Mouse (Mus musculus) adrenal gland, adult 2 months (tissue): ENCODE measurements around the gene Orc6. TPM values are rescaled to one million over a fixed set of nuclear protein-coding genes. Genes with fewer than 3 reads are reported as not detected.

Experiments
- DNase-seq: peaks from one replicate; pipeline ENCODE4 v3.0.0; 2021
- long read RNA-seq: library from polyadenylated mRNA; stranded (forward); transcript quantifications from one replicate; pipeline ENCODE4 v2.0.0, GENCODE M21; 2021
- polyA plus RNA-seq: library from polyadenylated mRNA; depleted of rRNA; stranded (reverse); fragments of >200 nt; gene quantifications from 2 replicates; pipeline ENCODE4 v1.2.3, GENCODE M21; 2012; rRNA removed
- total RNA-seq, 2 experiments: library from RNA; stranded (reverse); gene quantifications; 2 replicates each; pipeline ENCODE4 v1.2.3; 2021

Gene Orc6
- 10 to 100 TPM; 13.6 to 17.2 TPM for total RNA-seq
- 4.0 and 4.4 TPM in 2 replicates for polyA plus RNA-seq
- long read RNA-seq, transcript Orc6-201 (7 exons, 1,287 nt), result major isoform, 5 of 7 reads
- long read RNA-seq, partial matches to known transcripts, result 0 of 7 reads
- long read RNA-seq, other reads (novel, unspliced or antisense), result 1 of 7 reads

GRCm38 (mm10) chr8:85299434-85300077 is at the start of gene Orc6, which contains the start of gene Vps35:
Gene Orc6 (plus strand): TSS chr8:85299632.
Gene Vps35 (minus strand): TSS chr8:85299802.
- peak; percentile 98 for DNase-seq

- no peak for DNase-seq
These were observed 12.6 kb upstream of the Orc6 start for GRCm38 (mm10) chr8:85286846-85287245.

- no peak for DNase-seq
These were observed 615 bp upstream of the Orc6 start for GRCm38 (mm10) chr8:85298600-85299433.

GRCm38 (mm10) chr8:85301941-85302340 is 2.5 kb downstream of the Orc6 start:
- no peak for DNase-seq

GRCm38 (mm10) chr8:85302931-85303330 is 3.5 kb downstream of the Orc6 start:
- no peak for DNase-seq

- DNase-seq, result no peak
These were observed 4.1 kb downstream of the Orc6 start for GRCm38 (mm10) chr8:85303531-85303930.

GRCm38 (mm10) chr8:85308564-85308963 is 9.1 kb downstream of the Orc6 start:
- no peak for DNase-seq

- peak; percentile 10 for DNase-seq
These were observed 12.3 kb downstream of the Orc6 start for GRCm38 (mm10) chr8:85311743-85312142.

GRCm38 (mm10) chr8:85313036-85313435 is 13.6 kb downstream of the Orc6 start:
- no peak for DNase-seq

- DNase-seq, result no peak
These were observed 19.1 kb downstream of the Orc6 start for GRCm38 (mm10) chr8:85318534-85318933.

GRCm38 (mm10) chr8:85321981-85322380 is 22.5 kb downstream of the Orc6 start:
- no peak for DNase-seq

GRCm38 (mm10) chr8:85323084-85323483 is 23.7 kb downstream of the Orc6 start:
- no peak for DNase-seq

GRCm38 (mm10) chr8:85327036-85327435 is 27.6 kb downstream of the Orc6 start:
- DNase-seq, result no peak

- DNase-seq, result no peak
These were observed 30.1 kb downstream of the Orc6 start for GRCm38 (mm10) chr8:85329506-85329905.

GRCm38 (mm10) chr8:85335105-85335504 is 35.7 kb downstream of the Orc6 start:
- no peak for DNase-seq

GRCm38 (mm10) chr8:85336211-85336933 is 36.9 kb downstream of the Orc6 start:
- DNase-seq, result no peak

GRCm38 (mm10) chr8:85337681-85338080 is 38.2 kb downstream of the Orc6 start:
- peak; percentile 7 for DNase-seq

- DNase-seq, result no peak
These were observed 40.6 kb downstream of the Orc6 start for GRCm38 (mm10) chr8:85339871-85340573.

- no peak for DNase-seq
These were observed 53.9 kb downstream of the Orc6 start for GRCm38 (mm10) chr8:85353287-85353686.
